23 mouse cellular contexts compared by ENCODE assay signal in the genomic region with DNA sequence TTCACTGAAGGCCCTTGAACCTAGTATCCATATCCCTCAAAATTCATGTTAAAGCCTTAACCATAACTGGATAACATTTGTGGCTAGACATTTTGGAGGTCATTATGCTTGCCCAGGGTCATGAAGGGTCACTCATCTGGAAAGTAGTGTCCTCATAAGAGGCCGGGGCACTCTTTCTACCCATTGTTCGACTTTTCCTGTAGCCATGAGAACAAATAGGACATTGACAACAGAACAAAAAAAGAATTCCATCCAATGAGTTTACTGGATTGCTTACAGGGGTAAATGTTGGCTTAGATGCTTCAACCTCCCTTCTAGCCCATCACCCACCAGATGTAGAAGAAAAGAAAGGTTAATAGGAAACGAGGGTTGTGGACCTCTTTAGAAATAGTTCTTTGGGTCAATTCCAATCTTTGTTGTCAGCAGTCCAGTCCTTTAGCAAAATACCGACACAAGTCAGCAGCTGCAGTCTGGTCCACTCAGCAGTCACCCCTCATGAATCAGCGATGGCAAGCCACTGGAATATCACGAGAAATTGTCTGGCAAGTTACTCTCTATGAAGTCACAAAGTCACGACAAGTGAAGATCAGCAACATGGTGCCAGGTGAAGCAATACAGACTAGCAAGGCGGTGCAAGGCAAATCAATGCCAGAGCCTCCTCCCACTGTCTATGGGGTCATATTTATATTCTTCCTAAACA. TPM values are rescaled to one million over a fixed set of nuclear protein-coding genes. Genes with fewer than 3 reads are reported as not detected.
DNase-seq lines count a peak whose midpoint lies in the region; ATAC-seq and TF ChIP-seq lines count a peak whose summit lies in the region.
"Had no signal": no experiment of that assay in that cellular context is flagged by ENCODE, and none has a peak within 500 bp of the region (broad histone marks: within the 10 kb centered on the region; RNA-seq: fewer than 3 reads in every experiment).

No protein-coding gene starts in this region.

- ATAC-seq in forebrain, embryonic 12.5 days (ENCODE audit: low FRiP score), result no peak
- ATAC-seq in lung, postnatal 0 days, result peak; percentile 25; the same call in 1 of the 2 replicates
- ATAC-seq: CD4-positive, CD25-positive, alpha-beta regulatory T cell, adult 4 months; forebrain, embryonic 14.5 days; hindbrain, postnatal 0 days had no signal

- TF ChIP-seq POLR2A in kidney, adult 2 months (IDR thresholded peaks at IDR 0.05; ENCODE audit: low read depth, low read length), result no peak

- no peak overlapping the region for H3K4me2 ChIP-seq in forebrain, embryonic 12.5 days
- H3K4me2 ChIP-seq in lung, postnatal 0 days (replicated peaks; ENCODE audit: low read depth, low read length), result no peak overlapping the region
- H3K4me2 ChIP-seq: embryonic facial prominence, embryonic 13.5 days; heart, embryonic 11.5 days; heart, embryonic 15.5 days; hindbrain, embryonic 13.5 days had no signal

- H3K36me3 ChIP-seq in forebrain, embryonic 10.5 days (replicated peaks), result no peaks in the 10 kb centered on the region
- H3K36me3 ChIP-seq in forebrain, embryonic 12.5 days (replicated peaks), result no peaks in the 10 kb centered on the region
- H3K36me3 ChIP-seq in kidney, adult 2 months (ENCODE audit: control insufficient read depth, insufficient read depth, low read length), result no peaks in the 10 kb centered on the region
- no peaks in the 10 kb centered on the region for H3K36me3 ChIP-seq in lung, postnatal 0 days (ENCODE audit: insufficient read depth, low read length)
- H3K36me3 ChIP-seq: embryonic facial prominence, embryonic 13.5 days; G1E; heart, embryonic 15.5 days; hindbrain, embryonic 13.5 days had no signal

- no peak for TF ChIP-seq EP300 in lung, postnatal 0 days (IDR thresholded peaks at IDR 0.05)

- no peak overlapping the region for H3K9ac ChIP-seq in forebrain, embryonic 12.5 days
- H3K9ac ChIP-seq in lung, postnatal 0 days (replicated peaks; ENCODE audit: low read depth), result no peak overlapping the region
- H3K9ac ChIP-seq: embryonic facial prominence, embryonic 13.5 days; heart, embryonic 15.5 days; hindbrain, embryonic 13.5 days had no signal

- H3K27me3 ChIP-seq in forebrain, embryonic 10.5 days (ENCODE audit: poor library complexity, severe bottlenecking), result no peaks in the 10 kb centered on the region
- H3K27me3 ChIP-seq in forebrain, embryonic 12.5 days, result no peaks in the 10 kb centered on the region
- no peaks in the 10 kb centered on the region for H3K27me3 ChIP-seq in kidney, adult 2 months (replicated peaks; ENCODE audit: control insufficient read depth, insufficient read depth, low read length)
- H3K27me3 ChIP-seq in lung, postnatal 0 days (replicated peaks; ENCODE audit: insufficient read depth, low read length), result no peaks in the 10 kb centered on the region
- H3K27me3 ChIP-seq: embryonic facial prominence, embryonic 13.5 days; heart, embryonic 15.5 days; hindbrain, embryonic 13.5 days had no signal

- no peak for TF ChIP-seq CTCF in kidney, adult 2 months (conservative IDR thresholded peaks at IDR 0.05; ENCODE audit: insufficient read depth, insufficient read length, low read depth, low read length)
- no peak for TF ChIP-seq CTCF in lung, postnatal 0 days (IDR thresholded peaks at IDR 0.05)

- no peak for DNase-seq in forebrain, embryonic 10.5 days (ENCODE audit: extremely low spot score, low spot score)
- DNase-seq in kidney, adult 2 months, result peak; percentile 35
- DNase-seq in kidney, postnatal 14 days, result no peak
- DNase-seq in lung, postnatal 0 days (ENCODE audit: low spot score), result no peak
- DNase-seq in lung, adult 18-20 months, result no peak
- no peak for DNase-seq in yolk sac, embryonic 10.5 days (ENCODE audit: low spot score)
- DNase-seq: adrenal gland, postnatal 10 days; B cell, adult 2 months; cerebellum, adult 11-12 months; cerebellum, adult 9-10 months; cerebellum, postnatal 25 days; gastrocnemius, postnatal 25 days; heart, adult 18-20 months; heart, postnatal 14 days had no signal

- WGBS in forebrain, embryonic 10.5 days, result 81% methylated on average over 8 of the region's 8 CpGs
- 79% methylated on average over 8 of the region's 8 CpGs for WGBS in forebrain, embryonic 12.5 days
- 55% methylated on average over 8 of the region's 8 CpGs for WGBS in kidney, adult 2 months
- WGBS in lung, postnatal 0 days, result 72% methylated on average over 8 of the region's 8 CpGs

- peaks cover 56% of the 10 kb centered on the region for H3K4me1 ChIP-seq in forebrain, embryonic 10.5 days
- peaks cover 33% of the 10 kb centered on the region for H3K4me1 ChIP-seq in forebrain, embryonic 12.5 days
- H3K4me1 ChIP-seq in kidney, adult 2 months (ENCODE audit: control insufficient read depth, insufficient read depth, low read length), result peaks cover 15% of the 10 kb centered on the region
- no peaks in the 10 kb centered on the region for H3K4me1 ChIP-seq in lung, postnatal 0 days (ENCODE audit: insufficient read depth, low read depth, low read length)
- H3K4me1 ChIP-seq: heart, embryonic 15.5 days had no signal

- 0 out of 2 replicates have a peak overlapping the region, but pooled peaks have one; percentile 53 for H3K27ac ChIP-seq in forebrain, embryonic 10.5 days
- no peak overlapping the region for H3K27ac ChIP-seq in forebrain, embryonic 12.5 days
- H3K27ac ChIP-seq in kidney, adult 2 months (ENCODE audit: insufficient read depth, low read depth, low read length), result no peak overlapping the region
- no peak overlapping the region for H3K27ac ChIP-seq in lung, postnatal 0 days (ENCODE audit: low read length)
- H3K27ac ChIP-seq: embryonic facial prominence, embryonic 13.5 days; heart, embryonic 15.5 days; hindbrain, embryonic 13.5 days; hindbrain, postnatal 0 days had no signal

- H3K9me3 ChIP-seq in forebrain, embryonic 10.5 days, result no peaks in the 10 kb centered on the region
- no peaks in the 10 kb centered on the region for H3K9me3 ChIP-seq in forebrain, embryonic 12.5 days
- no peaks in the 10 kb centered on the region for H3K9me3 ChIP-seq in lung, postnatal 0 days (ENCODE audit: low read length)
- H3K9me3 ChIP-seq: embryonic facial prominence, embryonic 13.5 days; G1E; heart, embryonic 15.5 days; hindbrain, embryonic 13.5 days had no signal

- no peak overlapping the region for H3K4me3 ChIP-seq in forebrain, embryonic 10.5 days
- H3K4me3 ChIP-seq in forebrain, embryonic 12.5 days (replicated peaks), result no peak overlapping the region
- H3K4me3 ChIP-seq in kidney, adult 2 months (ENCODE audit: insufficient read depth, low read depth, low read length), result no peak overlapping the region
- no peak overlapping the region for H3K4me3 ChIP-seq in lung, postnatal 0 days (ENCODE audit: low read depth, low read length)
- H3K4me3 ChIP-seq: embryonic facial prominence, embryonic 13.5 days; heart, embryonic 15.5 days; hindbrain, embryonic 13.5 days had no signal

RNA-seq across cellular contexts. Expression of a gene that starts 42.1 kb away (rescaled TPM):
- 28.3 and 28.7 TPM in 2 replicates for polyA plus RNA-seq in forebrain, embryonic 10.5 days (2016; fragmentation: Nextera tagmentation; extraction: Ambion mirVana)
- 44.1 and 52.2 TPM in 2 replicates for polyA plus RNA-seq in forebrain, embryonic 12.5 days (2016; fragmentation: Nextera tagmentation; extraction: Ambion mirVana)
- polyA plus RNA-seq in kidney, adult 2 months (2012; rRNA removed), result 21.2 and 22.8 TPM in 2 replicates
- polyA plus RNA-seq in lung, postnatal 0 days (2015; fragmentation: Nextera tagmentation; extraction: Ambion mirVana), result 13.2 and 15.4 TPM in 2 replicates
